Mouse (Mus musculus) heart, embryonic 11.5 days (tissue): ENCODE results near the gene Ctnna3. TPM values are rescaled to one million over a fixed set of nuclear protein-coding genes. Genes with fewer than 3 reads are reported as not detected.
A peak's percentile ranks its signal among the peaks of the same experiment; 100 is the strongest.
"Not testable (repeated sequence)": the region's sequence is repeated elsewhere in the genome, so short reads cannot be mapped to it uniquely, and the experiment has no call there.

ENCODE experiments used
- ATAC-seq: fragments of 200-750 bp; cut with Nextera tagmentation; replicated peaks from 2 replicates; pipeline ENCODE4 v1.8.0; 2017; ENCODE audit warnings: moderate library complexity; ENCODE audit not compliant: insufficient number of reproducible peaks, low FRiP score, low TSS enrichment
- H3K27ac ChIP-seq: fragments of 300-500 bp; sonication (generic); 2 replicates; pipeline ENCODE4 v1.5.1; 2014; ENCODE audit warnings: mild to moderate bottlenecking, low read depth, low read length
- H3K27me3 ChIP-seq: fragments of 300-500 bp; sonication (generic); 2 replicates; pipeline ENCODE4 v1.6.1; 2014; ENCODE audit warnings: mild to moderate bottlenecking, low read length, mixed read lengths; ENCODE audit not compliant: control insufficient read depth, insufficient read depth
- H3K36me3 ChIP-seq: fragments of 300-500 bp; sonication (generic); 2 replicates; pipeline ENCODE4 v1.6.1; 2014; ENCODE audit warnings: mild to moderate bottlenecking, low read length, moderate library complexity, mixed read lengths; ENCODE audit not compliant: control insufficient read depth, insufficient read depth
- H3K4me1 ChIP-seq: fragments of 300-500 bp; sonication (generic); 2 replicates; pipeline ENCODE4 v1.6.1; 2014; ENCODE audit warnings: low read length; ENCODE audit not compliant: control insufficient read depth, insufficient read depth
- H3K4me2 ChIP-seq: fragments of 300-500 bp; sonication (generic); 2 replicates; pipeline ENCODE4 v1.6.1; 2014; ENCODE audit warnings: mild to moderate bottlenecking, moderate library complexity
- H3K4me3 ChIP-seq: fragments of 300-500 bp; sonication (generic); 2 replicates; pipeline ENCODE4 v1.5.1; 2014; ENCODE audit warnings: low read depth, low read length
- H3K9ac ChIP-seq: fragments of 300-500 bp; sonication (generic); 2 replicates; pipeline ENCODE4 v1.6.1; 2014; ENCODE audit warnings: mild to moderate bottlenecking, low read depth, low read length, moderate library complexity
- H3K9me3 ChIP-seq: fragments of 300-500 bp; sonication (generic); replicated peaks from 2 replicates; pipeline ENCODE4 v1.6.1; 2016; ENCODE audit warnings: low read length; ENCODE audit not compliant: control insufficient read depth
- WGBS: fragments of 180-500 bp; shearing (Covaris S2); extraction: QIAGEN DNeasy Blood & Tissue Kit; methylation state at CpG from one replicate; pipeline ENCODE4 v1.1.7; 2014; ENCODE audit not compliant: insufficient replicate concordance; 5-methylcytosine and 5-hydroxymethylcytosine counted together
- polyA plus RNA-seq: library from polyadenylated mRNA; unstranded; fragments of >200 nt; fragmentation: Nextera tagmentation; extraction: Ambion mirVana; gene quantifications from 2 replicates; pipeline ENCODE4 v1.2.1, GENCODE M21; 2014

Gene Ctnna3
- polyA plus RNA-seq, 1 experiment from 2014 or later, result 19.0 TPM

- H3K4me1 ChIP-seq, result no peaks in the 10 kb centered on the region
- ATAC-seq, result no peak
- no peaks in the 10 kb centered on the region for H3K27me3 ChIP-seq
- H3K9ac ChIP-seq, result no peak overlapping the region
- H3K9me3 ChIP-seq, result no peaks in the 10 kb centered on the region
- no peak overlapping the region for H3K27ac ChIP-seq
- H3K4me2 ChIP-seq, result no peak overlapping the region
- WGBS, result 85% methylated on average over 5 of the region's 5 CpGs
- no peak overlapping the region for H3K4me3 ChIP-seq
- no peaks in the 10 kb centered on the region for H3K36me3 ChIP-seq
Measured at GRCm38 (mm10) chr10:63402731-63403504, 27.0 kb upstream of the Ctnna3 start.

DNA sequence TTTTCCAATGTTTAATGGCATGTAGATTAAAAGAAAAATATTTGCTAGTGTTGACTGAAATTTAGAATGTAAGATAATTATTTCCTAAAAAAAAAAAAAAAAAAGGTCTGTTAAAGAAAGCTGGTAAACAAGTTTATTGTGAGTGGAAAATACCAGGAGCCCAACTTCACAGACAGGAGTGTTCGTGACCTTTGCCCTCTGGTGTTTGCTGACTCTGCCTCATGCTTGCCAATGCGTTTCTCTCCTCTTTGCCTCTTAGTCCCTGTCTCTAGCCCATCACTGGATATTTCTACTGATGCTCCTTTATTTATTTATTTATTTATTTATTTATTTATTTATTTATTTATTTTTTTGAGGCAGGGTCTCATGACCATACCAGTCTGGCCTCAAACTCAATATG is 26.3 kb upstream of the Ctnna3 start:
- H3K27me3 ChIP-seq, result no peaks in the 10 kb centered on the region
- no peak overlapping the region for H3K4me3 ChIP-seq
- H3K4me2 ChIP-seq, result no peak overlapping the region
- no peaks in the 10 kb centered on the region for H3K4me1 ChIP-seq
- H3K9me3 ChIP-seq, result no peaks in the 10 kb centered on the region
- 86% methylated on average over 2 of the region's 2 CpGs for WGBS
- no peak overlapping the region for H3K9ac ChIP-seq
- no peaks in the 10 kb centered on the region for H3K36me3 ChIP-seq
- H3K27ac ChIP-seq, result no peak overlapping the region
- no peak for ATAC-seq

DNA sequence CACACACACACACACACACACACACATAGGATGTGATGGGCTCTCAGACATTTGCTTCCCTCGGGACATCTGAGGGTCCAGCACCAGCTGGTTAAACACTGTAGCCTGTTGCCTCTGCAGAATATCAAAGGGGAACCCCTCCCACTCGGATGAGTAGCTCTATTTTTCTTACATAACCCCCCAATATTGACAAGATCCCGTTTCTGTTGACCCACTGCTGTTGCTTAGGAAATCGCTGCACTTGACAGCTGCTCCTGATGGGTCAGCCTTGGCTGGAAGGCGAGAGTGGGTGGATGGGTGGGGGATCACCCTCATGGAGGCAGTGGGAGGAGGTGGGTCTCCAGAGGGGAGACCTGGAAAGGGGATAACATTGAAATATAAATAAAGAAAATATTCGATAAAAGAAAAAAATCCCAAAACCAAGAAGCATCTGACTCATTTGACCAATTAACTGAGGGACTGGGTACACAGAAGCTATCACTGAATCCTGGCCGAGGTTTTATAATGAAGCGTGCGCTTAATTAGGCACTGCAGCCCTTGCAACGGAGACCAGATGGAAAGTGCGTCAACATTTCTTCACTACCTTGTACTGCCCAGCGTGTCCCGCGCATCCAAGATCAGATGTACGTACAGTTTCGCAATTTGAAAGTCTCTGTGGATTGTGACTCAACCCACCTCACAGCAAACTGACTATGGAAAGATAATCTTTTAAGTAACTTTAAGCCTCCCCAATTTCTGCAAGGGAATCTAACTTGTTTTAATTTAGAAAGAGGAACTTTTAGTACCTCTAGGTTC is 19.5 kb upstream of the Ctnna3 start:
- H3K27me3 ChIP-seq, result no peaks in the 10 kb centered on the region
- H3K9me3 ChIP-seq, result no peaks in the 10 kb centered on the region
- 68% methylated on average over 16 of the region's 16 CpGs for WGBS
- H3K36me3 ChIP-seq, result no peaks in the 10 kb centered on the region
- no peak overlapping the region for H3K4me2 ChIP-seq
- ATAC-seq, result no peak
- no peaks in the 10 kb centered on the region for H3K4me1 ChIP-seq
- no peak overlapping the region for H3K27ac ChIP-seq
- no peak overlapping the region for H3K4me3 ChIP-seq
- H3K9ac ChIP-seq, result no peak overlapping the region

GRCm38 (mm10) chr10:63411674-63412073 is 18.2 kb upstream of the Ctnna3 start:
- WGBS, result 81% methylated on average over 6 of the region's 7 CpGs

GRCm38 (mm10) chr10:63412756-63413155 is 17.1 kb upstream of the Ctnna3 start:
- no peak overlapping the region for H3K4me2 ChIP-seq
- H3K4me1 ChIP-seq, result no peaks in the 10 kb centered on the region
- no peaks in the 10 kb centered on the region for H3K36me3 ChIP-seq
- no peaks in the 10 kb centered on the region for H3K9me3 ChIP-seq
- ATAC-seq, result no peak
- H3K27ac ChIP-seq, result no peak overlapping the region
- no peaks in the 10 kb centered on the region for H3K27me3 ChIP-seq
- 80% methylated on average over 17 of the region's 17 CpGs for WGBS
- H3K9ac ChIP-seq, result no peak overlapping the region
- no peak overlapping the region for H3K4me3 ChIP-seq

More at GRCm38 (mm10) chr10:63411674-63412073, 18.2 kb upstream of the Ctnna3 start:
- H3K9me3 ChIP-seq, ATAC-seq, H3K9ac ChIP-seq, H3K36me3 ChIP-seq, H3K4me2 ChIP-seq, H3K4me1 ChIP-seq, H3K27me3 ChIP-seq, H3K27ac ChIP-seq, H3K4me3 ChIP-seq: not testable (repeated sequence)

- Histone ChIP-seq H3K27ac (no peak overlapping the region), H3K27me3 (no peaks in the 10 kb centered on the region), H3K4me3 (no peak overlapping the region), H3K4me2 (no peak overlapping the region), H3K9ac (no peak overlapping the region), H3K4me1 (no peaks in the 10 kb centered on the region), H3K36me3 (no peaks in the 10 kb centered on the region), H3K9me3 (no peaks in the 10 kb centered on the region)
- 70% methylated on average over 7 of the region's 7 CpGs for WGBS
- no peak for ATAC-seq
Measured at GRCm38 (mm10) chr10:63415287-63415686, 14.6 kb upstream of the Ctnna3 start.

GRCm38 (mm10) chr10:63415850-63416249 is 14.0 kb upstream of the Ctnna3 start:
- Histone ChIP-seq H3K36me3 (no peaks in the 10 kb centered on the region), H3K4me2 (peak overlapping the region; percentile 46), H3K9me3 (no peaks in the 10 kb centered on the region), H3K27me3 (no peaks in the 10 kb centered on the region), H3K4me3 (no peak overlapping the region), H3K9ac (no peak overlapping the region), H3K27ac (no peak overlapping the region), H3K4me1 (no peaks in the 10 kb centered on the region)
- 46% methylated on average over 7 of the region's 7 CpGs for WGBS
- ATAC-seq, result no peak

DNA sequence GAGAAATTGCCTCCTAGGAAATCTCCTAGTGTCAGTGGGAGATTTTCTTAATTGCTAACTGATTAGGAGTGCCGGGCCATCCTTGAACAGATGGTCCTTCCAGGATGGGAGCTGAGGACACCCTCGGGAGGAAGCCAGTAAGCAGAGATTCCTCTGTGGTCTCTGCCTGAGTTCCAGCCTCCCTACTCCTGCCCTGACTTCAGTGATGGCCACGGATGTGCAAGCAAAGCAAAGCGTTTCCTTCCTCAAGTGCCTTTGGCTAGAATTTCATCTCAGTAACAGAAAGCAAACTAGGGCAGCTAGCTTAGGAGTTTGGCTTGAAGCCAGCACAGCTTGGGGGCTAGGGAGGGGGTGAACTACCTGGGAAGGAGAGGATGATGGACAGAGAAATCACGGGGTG is 12.8 kb upstream of the Ctnna3 start:
- Histone ChIP-seq H3K9ac (no peak overlapping the region), H3K27me3 (no peaks in the 10 kb centered on the region), H3K4me2 (no peak overlapping the region), H3K4me3 (no peak overlapping the region), H3K27ac (no peak overlapping the region), H3K4me1 (no peaks in the 10 kb centered on the region), H3K36me3 (no peaks in the 10 kb centered on the region), H3K9me3 (no peaks in the 10 kb centered on the region)
- no peak for ATAC-seq
- WGBS, result 37% methylated on average over 5 of the region's 5 CpGs
